Mouse (Mus musculus) myocyte (in vitro differentiated cells): ENCODE data around the gene Hmga1.

Source experiments
- CEBPB ChIP-seq: IDR thresholded peaks from 2 replicates; pipeline ENCODE4 v1.6.1; 2011; ENCODE audit warnings: mild to moderate bottlenecking, moderate library complexity; ENCODE audit not compliant: poor library complexity, insufficient read depth, severe bottlenecking
- E2F4 ChIP-seq: IDR thresholded peaks from one replicate; pipeline ENCODE4 v1.6.1; 2011; ENCODE audit warnings: mild to moderate bottlenecking, control low read depth, moderate library complexity; ENCODE audit not compliant: insufficient read depth
- MAX ChIP-seq: IDR thresholded peaks from one replicate; pipeline ENCODE4 v1.6.1; 2011; ENCODE audit warnings: low read depth, mild to moderate bottlenecking, control low read depth
- MYOD1 ChIP-seq, 3 experiments: IDR thresholded peaks; one replicate each; pipeline ENCODE4 v1.6.1; 2011; ENCODE audit warnings: control low read depth in 2 of 3, low read depth in 2 of 3, mild to moderate bottlenecking in 2 of 3, moderate library complexity in 1 of 3; ENCODE audit not compliant: insufficient read length in 2 of 3, control insufficient read depth in 1 of 3
- MYOG ChIP-seq, 3 experiments: IDR thresholded peaks; one replicate each; pipeline ENCODE4 v1.6.1; 2011; ENCODE audit warnings: control low read depth in 2 of 3, low read depth in 2 of 3, mild to moderate bottlenecking in 2 of 3; ENCODE audit not compliant: insufficient read length in 2 of 3, control insufficient read depth in 1 of 3, insufficient read depth in 1 of 3
- POLR2A ChIP-seq: IDR thresholded peaks from one replicate; pipeline ENCODE4 v1.6.1; 2011; ENCODE audit warnings: low read depth, mild to moderate bottlenecking, control low read depth, moderate library complexity; ENCODE audit not compliant: insufficient read length
- SRF ChIP-seq: IDR thresholded peaks from one replicate; pipeline ENCODE4 v1.6.1; 2011; ENCODE audit warnings: low read depth; ENCODE audit not compliant: control insufficient read depth, insufficient read length
- TCF12 ChIP-seq: IDR thresholded peaks from one replicate; pipeline ENCODE4 v1.6.1; 2011; ENCODE audit warnings: mild to moderate bottlenecking, control low read depth; ENCODE audit not compliant: poor library complexity, insufficient read depth, severe bottlenecking
- USF1 ChIP-seq: IDR thresholded peaks from one replicate; pipeline ENCODE4 v1.6.1; 2011; ENCODE audit warnings: low read depth, mild to moderate bottlenecking, control low read depth, moderate library complexity

DNA sequence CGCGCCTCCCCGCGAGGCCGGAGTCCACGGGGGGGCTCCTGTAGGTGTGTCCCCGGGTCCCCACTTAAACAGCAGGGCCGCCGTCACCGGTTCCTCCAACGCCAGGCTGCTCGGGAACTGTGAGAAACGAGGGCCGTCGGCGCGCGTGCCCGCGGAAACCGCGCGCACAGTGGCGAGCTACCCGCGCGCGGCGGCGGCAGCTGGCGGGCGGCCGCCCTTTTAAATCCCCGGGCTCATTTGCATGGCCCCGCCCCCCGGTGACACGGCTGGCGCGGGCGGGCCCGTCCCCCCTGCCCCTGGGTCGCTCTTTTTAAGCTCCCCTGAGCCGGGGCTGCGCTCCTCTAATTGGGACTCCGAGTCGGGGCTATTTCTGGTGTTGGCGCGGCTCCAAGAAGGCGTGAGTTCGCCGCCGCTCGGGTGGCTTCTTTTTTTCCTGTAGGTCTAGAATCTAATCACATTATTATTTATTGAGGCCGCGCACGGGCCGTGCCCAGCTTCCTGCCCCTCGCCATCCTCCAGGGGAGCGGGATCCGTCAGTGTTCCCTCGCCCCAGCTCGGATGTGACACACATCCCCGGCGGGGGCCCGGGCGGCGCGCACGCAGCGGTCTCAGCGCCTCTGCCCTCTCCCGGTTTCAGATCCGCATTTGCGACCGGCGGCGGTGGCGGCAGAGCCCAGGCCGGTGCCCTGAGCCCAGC lies at the start of gene Hmga1:
- TF ChIP-seq USF1 (no peak), MYOG (IDR thresholded peaks at IDR 0.05; ENCODE audit: control insufficient read depth in 1 of 3, insufficient read depth in 1 of 3, insufficient read length in 2 of 3, low read depth in 2 of 3) (peak in 2 of 3 experiments; percentile 10 to 76), POLR2A (peak; percentile 99), TCF12 (no peak), E2F4 (peak; percentile 57), MYOD1 (IDR thresholded peaks at IDR 0.05; ENCODE audit: control insufficient read depth in 1 of 3, insufficient read length in 2 of 3, low read depth in 2 of 3) (peak in 2 of 3 experiments; percentile 39 to 77), MAX (no peak), CEBPB (no peak), SRF (no peak)
